Mouse (Mus musculus) adrenal gland, adult 2 months (tissue): ENCODE data around the gene Rpap3. TPM values are rescaled to one million over a fixed set of nuclear protein-coding genes. Genes with fewer than 3 reads are reported as not detected.

ENCODE experiments used
- DNase-seq: peaks from one replicate; pipeline ENCODE4 v3.0.0; 2021
- long read RNA-seq: library from polyadenylated mRNA; stranded (forward); transcript quantifications from one replicate; pipeline ENCODE4 v2.0.0, GENCODE M21; 2021
- polyA plus RNA-seq: library from polyadenylated mRNA; depleted of rRNA; stranded (reverse); fragments of >200 nt; gene quantifications from 2 replicates; pipeline ENCODE4 v1.2.3, GENCODE M21; 2012; rRNA removed
- total RNA-seq, 2 experiments: library from RNA; stranded (reverse); gene quantifications; 2 replicates each; pipeline ENCODE4 v1.2.3; 2021

Rpap3 gene
- total RNA-seq, result 10 to 100 TPM; 14.6 to 22.9 TPM
- 1.1 and 1.2 TPM in 2 replicates for polyA plus RNA-seq
- long read RNA-seq, transcript Rpap3-201 (17 exons, 2,271 nt), result major isoform, 26 of 31 reads
- long read RNA-seq, partial matches to known transcripts, result 2 of 31 reads
- long read RNA-seq, other reads (novel, unspliced or antisense), result 3 of 31 reads

DNA sequence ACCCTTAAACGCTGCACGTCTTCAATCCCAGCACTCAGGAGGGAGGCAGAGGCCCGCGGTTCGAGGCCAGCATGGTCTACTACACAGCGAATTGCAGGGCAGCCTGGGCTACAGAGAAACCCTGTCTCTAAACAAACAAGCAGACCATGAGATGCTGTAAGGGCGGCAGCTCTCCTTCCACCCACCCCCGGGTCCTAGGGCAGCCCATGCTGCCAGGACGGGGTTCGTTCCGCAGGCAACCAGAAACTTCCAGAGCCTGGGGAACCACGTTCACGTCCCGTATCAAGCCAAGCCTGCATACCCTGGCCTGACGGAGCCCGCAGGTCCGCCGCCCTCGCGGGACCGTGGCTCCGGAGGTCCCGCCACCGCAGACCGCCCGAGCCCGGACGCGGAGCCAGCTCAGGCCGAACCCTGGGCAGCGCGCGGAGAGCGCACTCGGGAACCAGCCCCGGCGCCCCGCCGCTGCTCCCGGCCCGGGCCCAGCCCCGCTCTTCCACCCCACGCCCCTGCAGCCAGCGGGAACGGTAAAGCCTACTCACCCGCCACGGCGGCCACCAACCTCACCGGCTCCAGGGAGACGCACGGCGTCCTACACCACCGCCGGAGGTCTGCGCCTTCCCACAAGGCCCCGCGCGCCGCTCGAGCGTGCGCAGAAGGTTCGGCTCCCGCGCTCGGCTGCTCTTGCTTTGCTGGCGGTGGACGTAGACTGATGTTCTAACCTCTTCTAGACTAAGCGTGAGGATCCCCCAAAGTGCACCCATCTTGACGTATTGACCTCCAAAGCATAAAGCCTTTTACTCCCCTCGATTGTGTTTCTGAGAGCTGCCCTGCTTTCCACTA lies at the start of gene Rpap3:
Gene Rpap3, minus strand, starts transcription at position 615 of the 840 bp plus-strand sequence.
- DNase-seq, result peak; percentile 94

- no peak for DNase-seq
Measured at GRCm38 (mm10) chr15:97755361-97755760, 49.7 kb upstream of the Rpap3 start.

GRCm38 (mm10) chr15:97754476-97754875 lies 48.9 kb upstream of the Rpap3 start:
- DNase-seq, result no peak

DNA sequence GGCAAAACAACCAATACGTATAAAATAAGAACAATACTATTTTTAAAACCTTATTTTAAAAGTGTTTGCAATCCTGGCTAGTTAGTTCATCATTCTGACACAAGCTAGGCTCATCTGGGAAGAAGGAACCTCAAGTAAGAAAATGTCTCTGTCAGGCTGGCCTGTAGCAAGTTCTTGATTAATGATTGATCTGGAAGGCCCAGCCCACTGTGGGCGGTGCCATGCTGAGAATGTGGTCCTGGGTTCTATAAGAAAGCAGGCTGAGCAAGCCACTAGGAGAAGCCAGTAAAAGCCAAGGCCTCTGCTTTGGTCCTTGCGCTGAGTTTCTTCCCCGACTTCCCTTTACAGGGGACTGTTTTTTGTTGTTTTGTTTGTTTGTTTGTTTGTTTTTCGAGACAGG lies 46.9 kb upstream of the Rpap3 start:
- no peak for DNase-seq

GRCm38 (mm10) chr15:97751676-97752075 lies 46.1 kb upstream of the Rpap3 start:
- DNase-seq, result no peak

DNA sequence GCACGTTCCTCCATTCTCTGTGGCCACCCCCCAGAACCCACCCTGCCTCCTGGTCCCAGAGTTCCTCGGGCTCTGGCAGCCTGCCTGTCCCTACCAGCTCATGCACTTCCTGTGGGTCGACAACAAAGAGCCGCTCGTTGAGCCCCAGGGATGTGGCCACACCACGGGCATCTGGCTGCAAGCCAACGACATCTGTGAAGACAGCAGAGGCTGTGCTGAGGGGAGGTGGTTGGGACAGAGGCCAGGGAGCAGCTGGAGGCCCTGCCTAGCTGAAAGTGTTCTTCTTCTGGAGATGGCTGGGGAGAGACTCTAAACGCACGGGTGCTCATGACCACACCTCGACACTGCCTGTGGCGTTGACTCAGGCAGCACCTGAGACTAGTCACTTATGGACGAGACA lies 45.1 kb upstream of the Rpap3 start:
- peak; percentile 82 for DNase-seq

DNA sequence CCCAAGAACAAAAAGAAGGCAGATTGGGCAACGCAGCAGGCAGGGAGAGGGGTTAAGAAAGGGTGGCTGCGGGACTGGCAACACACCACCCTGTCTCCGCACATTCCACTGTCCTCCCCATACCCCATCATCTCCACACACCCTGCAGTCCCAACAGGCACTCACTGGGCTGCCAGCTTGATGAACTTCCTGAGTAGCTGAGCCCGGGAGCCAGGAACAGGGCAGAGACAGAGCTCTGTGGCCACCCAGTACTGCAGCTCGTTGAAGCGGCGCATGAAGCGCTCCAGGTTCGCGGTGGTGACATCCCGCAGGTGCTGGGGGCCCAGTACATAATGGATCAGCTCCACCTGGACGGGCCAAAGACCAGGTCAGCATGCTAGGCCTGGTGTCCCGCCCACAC lies 44.2 kb upstream of the Rpap3 start:
- no peak for DNase-seq

GRCm38 (mm10) chr15:97749397-97749796 lies 43.8 kb upstream of the Rpap3 start:
- no peak for DNase-seq

- no peak for DNase-seq
Measured at GRCm38 (mm10) chr15:97748964-97749363, 43.3 kb upstream of the Rpap3 start.

GRCm38 (mm10) chr15:97748309-97748708 lies 42.7 kb upstream of the Rpap3 start:
- no peak for DNase-seq

DNA sequence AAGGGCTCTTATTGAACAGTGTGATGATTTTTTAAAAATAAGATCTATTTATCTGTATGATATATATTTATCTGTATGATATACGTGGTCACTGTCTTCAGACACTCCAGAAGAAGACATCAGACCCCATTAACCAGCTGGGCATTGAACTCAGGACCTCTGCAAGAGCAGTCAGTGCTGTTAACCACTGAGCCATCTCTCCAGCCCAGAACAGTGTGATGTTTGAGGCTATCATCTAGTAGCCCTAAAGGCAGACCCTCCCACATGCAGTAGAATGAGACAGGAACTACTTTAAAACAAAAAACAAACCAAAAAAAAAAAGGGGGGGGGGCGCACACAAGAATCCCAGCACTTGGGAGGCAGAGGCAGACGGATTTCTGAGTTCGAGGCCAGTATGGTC lies 41.9 kb upstream of the Rpap3 start:
- no peak for DNase-seq

- no peak for DNase-seq
Measured at GRCm38 (mm10) chr15:97746748-97747147, 41.1 kb upstream of the Rpap3 start.

GRCm38 (mm10) chr15:97746278-97746677 lies 40.7 kb upstream of the Rpap3 start:
- DNase-seq, result no peak

DNA sequence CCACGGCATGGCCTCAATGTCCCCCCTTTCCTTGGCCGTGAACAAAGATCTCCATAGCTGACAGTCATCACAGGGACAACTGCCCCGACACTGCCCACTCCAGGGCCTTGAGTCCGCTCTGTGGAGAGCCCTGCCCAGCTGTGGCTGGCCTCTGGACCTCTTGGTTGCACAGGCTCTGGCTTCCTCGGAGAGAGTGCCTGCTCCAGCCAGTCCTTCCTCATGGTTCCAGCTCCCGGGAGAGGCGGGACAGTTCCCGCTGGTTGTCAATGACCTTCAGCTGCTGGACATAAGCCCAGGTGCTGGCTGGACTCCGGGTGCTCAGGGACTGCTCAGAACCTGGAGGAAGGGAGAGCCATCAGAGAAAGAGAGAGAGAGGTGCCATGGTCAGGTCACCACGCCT lies 39.7 kb upstream of the Rpap3 start:
- peak; percentile 91 for DNase-seq

- DNase-seq, result no peak
Measured at GRCm38 (mm10) chr15:97744930-97745329, 39.3 kb upstream of the Rpap3 start.

DNA sequence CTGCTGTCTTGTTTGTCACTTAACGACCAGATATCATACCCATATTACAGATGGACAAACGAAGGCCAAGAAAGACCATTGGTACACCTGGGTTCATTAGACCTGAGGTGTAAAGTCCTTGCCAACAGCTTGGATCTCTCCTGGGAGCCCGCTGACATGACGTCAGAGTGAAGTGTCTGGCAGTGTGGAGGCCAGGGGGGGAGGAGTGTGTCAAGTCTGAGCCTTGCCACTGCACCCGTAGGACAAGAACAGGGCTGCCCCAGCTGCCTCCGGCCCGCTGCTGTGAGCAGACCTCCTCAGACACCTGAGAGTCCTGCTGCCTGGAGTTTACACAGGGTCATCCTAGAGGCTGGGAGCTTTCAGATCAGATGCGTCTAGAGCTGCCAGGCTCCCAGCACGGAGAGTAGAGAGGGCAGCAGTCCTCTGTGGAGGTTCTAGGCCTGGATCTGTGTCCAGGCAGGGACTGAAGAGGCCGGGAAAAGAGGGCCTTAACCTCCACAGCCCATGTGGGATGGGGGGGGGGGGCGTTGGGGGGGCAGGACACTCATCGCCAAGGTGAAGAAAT lies 38.4 kb upstream of the Rpap3 start:
- no peak for DNase-seq

- DNase-seq, result no peak
Measured at GRCm38 (mm10) chr15:97743210-97743609, 37.6 kb upstream of the Rpap3 start.

- DNase-seq, result no peak
Measured at GRCm38 (mm10) chr15:97742600-97742999, 37.0 kb upstream of the Rpap3 start.

DNA sequence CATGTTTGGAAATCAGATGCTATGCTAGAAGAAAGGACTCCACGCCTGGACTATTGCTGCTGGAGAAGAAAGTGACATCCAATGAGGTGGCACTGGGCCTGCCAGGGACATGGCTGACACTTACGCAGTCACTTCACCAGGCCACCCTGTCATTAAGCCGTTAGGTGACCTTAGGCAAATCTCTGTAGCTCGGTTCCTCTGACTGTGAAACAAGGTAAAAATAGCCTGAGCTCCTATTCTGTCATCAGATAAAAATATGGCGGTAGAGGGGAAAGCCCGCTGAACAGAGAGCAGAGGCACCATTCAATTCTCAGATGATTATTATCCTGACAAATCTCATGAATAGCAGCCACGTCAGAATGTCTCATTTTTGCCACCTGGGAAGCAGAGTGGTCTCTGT lies 36.4 kb upstream of the Rpap3 start:
- no peak for DNase-seq

- no peak for DNase-seq
Measured at GRCm38 (mm10) chr15:97741662-97742061, 36.0 kb upstream of the Rpap3 start.

- DNase-seq, result no peak
Measured at GRCm38 (mm10) chr15:97740283-97740732, 34.7 kb upstream of the Rpap3 start.

GRCm38 (mm10) chr15:97738923-97739322 lies 33.3 kb upstream of the Rpap3 start:
- DNase-seq, result no peak

DNA sequence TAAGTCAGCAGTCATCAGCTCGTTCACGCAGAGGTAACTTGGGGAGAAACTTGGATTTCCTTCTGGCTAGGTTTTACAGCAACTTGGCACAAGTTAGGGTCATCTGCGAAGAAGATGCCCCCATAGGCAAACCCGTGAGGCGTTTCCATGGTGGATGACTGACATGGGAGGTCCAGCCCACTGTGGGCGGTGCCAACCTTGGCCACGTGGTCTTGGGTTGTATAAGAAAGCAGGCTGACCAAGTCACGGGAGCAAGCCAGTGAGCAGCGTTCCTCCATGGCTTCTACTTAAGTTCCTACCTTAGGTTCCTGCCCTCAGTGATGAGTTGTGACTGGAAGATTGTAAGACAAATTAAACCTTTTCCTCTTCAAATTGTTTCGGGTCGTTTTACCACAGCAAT lies 26.4 kb upstream of the Rpap3 start:
- no peak for DNase-seq
